Mouse (Mus musculus): ENCODE measurements at regions not wholly inside any gene's neighbourhood (a gene's known extent, or its start where the extent isn't known, plus 50 kb on each side); places are given as distances from the start of the nearest gene placed in this dataset.

DNA sequence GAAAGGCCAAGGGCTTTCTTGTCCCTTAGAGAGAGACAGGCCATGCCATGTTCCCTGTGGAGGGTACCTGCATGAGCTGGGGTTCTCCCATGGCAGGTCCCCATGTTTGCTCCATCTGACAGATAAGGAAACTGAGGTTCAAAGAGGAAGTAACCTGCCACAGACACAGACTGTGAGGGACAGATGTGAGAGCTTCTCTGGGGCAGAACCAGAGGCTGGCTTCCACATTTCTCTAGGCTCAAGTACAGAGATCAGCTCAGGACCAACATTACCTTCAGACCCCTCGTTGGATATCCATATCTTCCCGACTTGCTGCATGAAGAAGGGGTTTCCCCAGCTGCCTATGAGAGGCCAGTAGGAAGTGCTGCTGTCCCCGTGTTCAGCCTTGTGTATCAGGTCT, 91.6 kb upstream of the Id2 start:
- Histone ChIP-seq H3K4me3 (ENCODE audit: low read depth, low read length) (no peak overlapping the region), H3K27ac (ENCODE audit: low read depth, low read length) (no peak overlapping the region), H3K4me2 (ENCODE audit: low read depth, low read length, severe bottlenecking) (no peak overlapping the region), H3K4me1 (replicated peaks; ENCODE audit: control insufficient read depth, insufficient read depth, low read length) (no peaks in the 10 kb centered on the region), H3K36me3 (ENCODE audit: control insufficient read depth, insufficient read depth, low read length) (no peaks in the 10 kb centered on the region), H3K9me3 (ENCODE audit: control insufficient read depth, low read length) (no peaks in the 10 kb centered on the region), H3K9ac (ENCODE audit: low read length) (no peak overlapping the region), H3K27me3 (ENCODE audit: control insufficient read depth, insufficient read depth, low read length) (no peaks in the 10 kb centered on the region)
- no peak for DNase-seq (ENCODE audit: low spot score)
- no peak for ATAC-seq (replicated peaks; ENCODE audit: low FRiP score)
- 82% methylated on average over 3 of the region's 3 CpGs for WGBS

- Histone ChIP-seq H3K4me3 (ENCODE audit: low read depth, low read length) (no peak overlapping the region), H3K4me1 (replicated peaks; ENCODE audit: control insufficient read depth, insufficient read depth, low read length) (no peaks in the 10 kb centered on the region), H3K27me3 (ENCODE audit: control insufficient read depth, insufficient read depth, low read length) (no peaks in the 10 kb centered on the region), H3K36me3 (ENCODE audit: control insufficient read depth, insufficient read depth, low read length) (no peaks in the 10 kb centered on the region), H3K27ac (ENCODE audit: low read depth, low read length) (no peak overlapping the region), H3K9ac (ENCODE audit: low read length) (no peak overlapping the region), H3K4me2 (ENCODE audit: low read depth, low read length, severe bottlenecking) (no peak overlapping the region), H3K9me3 (ENCODE audit: control insufficient read depth, low read length) (no peaks in the 10 kb centered on the region)
- DNase-seq (ENCODE audit: low spot score) (no peak), ATAC-seq (replicated peaks; ENCODE audit: low FRiP score) (no peak)
- 64% methylated on average over 3 of the region's 3 CpGs for WGBS
Observed at GRCm38 (mm10) chr12:25187216-25187615, 90.3 kb upstream of the Id2 start.

- Histone ChIP-seq H3K9ac (ENCODE audit: low read length) (no peak overlapping the region), H3K9me3 (ENCODE audit: control insufficient read depth, low read length) (no peaks in the 10 kb centered on the region; the same call in 1 of the 2 replicates), H3K27me3 (ENCODE audit: control insufficient read depth, insufficient read depth, low read length) (no peaks in the 10 kb centered on the region), H3K36me3 (ENCODE audit: control insufficient read depth, insufficient read depth, low read length) (no peaks in the 10 kb centered on the region), H3K4me3 (ENCODE audit: low read depth, low read length) (no peak overlapping the region), H3K4me2 (ENCODE audit: low read depth, low read length, severe bottlenecking) (no peak overlapping the region), H3K4me1 (replicated peaks; ENCODE audit: control insufficient read depth, insufficient read depth, low read length) (no peaks in the 10 kb centered on the region), H3K27ac (ENCODE audit: low read depth, low read length) (no peak overlapping the region)
- no peak for ATAC-seq (replicated peaks; ENCODE audit: low FRiP score)
- no peak for DNase-seq (ENCODE audit: low spot score)
- WGBS = 91% methylated on average over 4 of the region's 4 CpGs
Observed at GRCm38 (mm10) chr12:25182680-25183079, 85.7 kb upstream of the Id2 start.

- Histone ChIP-seq H3K4me1 (replicated peaks; ENCODE audit: control insufficient read depth, insufficient read depth, low read length) (no peaks in the 10 kb centered on the region), H3K4me2 (ENCODE audit: low read depth, low read length, severe bottlenecking) (no peak overlapping the region), H3K36me3 (ENCODE audit: control insufficient read depth, insufficient read depth, low read length) (no peaks in the 10 kb centered on the region), H3K27me3 (ENCODE audit: control insufficient read depth, insufficient read depth, low read length) (no peaks in the 10 kb centered on the region), H3K27ac (ENCODE audit: low read depth, low read length) (no peak overlapping the region), H3K4me3 (ENCODE audit: low read depth, low read length) (no peak overlapping the region), H3K9me3 (ENCODE audit: control insufficient read depth, low read length) (no peaks in the 10 kb centered on the region; the same call in 1 of the 2 replicates), H3K9ac (ENCODE audit: low read length) (no peak overlapping the region)
- 88% methylated on average over 8 of the region's 8 CpGs for WGBS
- DNase-seq (ENCODE audit: low spot score) (no peak), ATAC-seq (replicated peaks; ENCODE audit: low FRiP score) (no peak)
Observed at GRCm38 (mm10) chr12:25181317-25181716, 84.4 kb upstream of the Id2 start.

GRCm38 (mm10) chr12:25180861-25181260, 83.9 kb upstream of the Id2 start:
- no peaks in the 10 kb centered on the region for H3K4me1 ChIP-seq (replicated peaks; ENCODE audit: control insufficient read depth, insufficient read depth, low read length)

GRCm38 (mm10) chr12:25180289-25180688, 83.3 kb upstream of the Id2 start:
- Histone ChIP-seq H3K27me3 (ENCODE audit: control insufficient read depth, insufficient read depth, low read length) (no peaks in the 10 kb centered on the region), H3K4me2 (ENCODE audit: low read depth, low read length, severe bottlenecking) (no peak overlapping the region), H3K9ac (ENCODE audit: low read length) (no peak overlapping the region), H3K4me1 (replicated peaks; ENCODE audit: control insufficient read depth, insufficient read depth, low read length) (no peaks in the 10 kb centered on the region), H3K4me3 (ENCODE audit: low read depth, low read length) (no peak overlapping the region), H3K36me3 (ENCODE audit: control insufficient read depth, insufficient read depth, low read length) (no peaks in the 10 kb centered on the region), H3K27ac (ENCODE audit: low read depth, low read length) (no peak overlapping the region), H3K9me3 (ENCODE audit: control insufficient read depth, low read length) (no peaks in the 10 kb centered on the region; the same call in 1 of the 2 replicates)
- ATAC-seq (replicated peaks; ENCODE audit: low FRiP score) = no peak
- no peak for DNase-seq (ENCODE audit: low spot score)
- 90% methylated on average over 3 of the region's 3 CpGs for WGBS

More at GRCm38 (mm10) chr12:25180861-25181260, 83.9 kb upstream of the Id2 start:
- ATAC-seq (replicated peaks; ENCODE audit: low FRiP score) (no peak), DNase-seq (ENCODE audit: low spot score) (no peak)
- no peaks in the 10 kb centered on the region for H3K36me3 ChIP-seq (ENCODE audit: control insufficient read depth, insufficient read depth, low read length)
- no peaks in the 10 kb centered on the region; the same call in 1 of the 2 replicates for H3K9me3 ChIP-seq (ENCODE audit: control insufficient read depth, low read length)
- H3K27me3 ChIP-seq (ENCODE audit: control insufficient read depth, insufficient read depth, low read length) = no peaks in the 10 kb centered on the region
- H3K4me3 ChIP-seq (ENCODE audit: low read depth, low read length) = no peak overlapping the region
- WGBS = 94% methylated on average over 1 of the region's 1 CpGs
- H3K9ac ChIP-seq (ENCODE audit: low read length) = no peak overlapping the region
- no peak overlapping the region for H3K4me2 ChIP-seq (ENCODE audit: low read depth, low read length, severe bottlenecking)
- H3K27ac ChIP-seq (ENCODE audit: low read depth, low read length) = no peak overlapping the region

DNA sequence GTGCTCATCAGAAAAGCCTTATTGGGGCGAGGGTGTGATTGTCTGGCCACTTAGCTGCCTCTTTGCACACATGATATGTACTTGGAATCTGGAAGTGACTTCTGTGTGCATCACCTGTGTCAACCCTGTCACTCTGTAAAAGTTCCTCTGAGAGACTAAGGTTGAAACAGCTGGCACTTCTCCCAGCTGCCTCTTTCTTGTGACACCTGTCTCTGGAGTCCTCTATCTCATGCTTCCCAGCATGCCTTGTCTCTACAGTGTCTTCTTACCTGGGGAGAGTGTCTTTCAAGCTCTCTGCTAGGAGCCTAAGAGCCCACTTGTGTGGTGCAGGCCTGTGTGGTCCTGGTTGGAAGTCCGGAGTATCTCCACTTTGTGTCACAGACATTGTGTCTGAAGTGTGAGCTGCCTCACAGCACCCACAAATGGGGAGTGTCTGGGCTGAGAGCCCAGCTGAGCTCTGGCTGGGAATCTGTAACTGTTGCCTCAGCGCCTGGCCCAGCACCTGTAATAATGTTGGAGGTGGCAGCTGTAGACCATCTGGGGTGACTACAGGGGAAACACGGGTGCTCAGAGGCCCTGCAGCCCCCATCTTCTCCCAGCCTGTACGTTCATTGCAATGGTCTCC, 81.7 kb upstream of the Id2 start:
- no peaks in the 10 kb centered on the region; the same call in 1 of the 2 replicates for H3K9me3 ChIP-seq (ENCODE audit: control insufficient read depth, low read length)
- 83% methylated on average over 5 of the region's 5 CpGs for WGBS

DNA sequence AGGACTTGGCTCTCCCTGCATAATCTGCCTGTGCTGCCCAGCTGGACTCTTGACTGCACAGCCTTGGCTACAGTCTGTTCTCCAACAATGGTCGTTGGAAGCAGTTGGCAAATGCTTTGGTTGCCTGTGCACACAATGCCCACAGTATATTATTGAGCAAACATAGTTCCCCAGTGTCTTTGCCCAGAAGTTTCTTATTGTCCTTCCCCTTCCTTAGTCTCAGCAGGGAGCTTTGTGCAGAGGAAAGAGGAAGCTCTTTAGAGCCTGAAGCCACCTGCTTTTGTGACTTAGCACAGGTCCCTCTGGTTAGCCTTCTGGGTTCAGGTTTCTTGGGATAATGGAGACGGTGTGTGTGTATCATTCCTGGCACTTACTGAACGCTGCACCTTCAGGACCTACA, 80.9 kb upstream of the Id2 start:
- WGBS = 77% methylated on average over 3 of the region's 3 CpGs
- Histone ChIP-seq H3K36me3 (ENCODE audit: control insufficient read depth, insufficient read depth, low read length) (no peaks in the 10 kb centered on the region), H3K9me3 (ENCODE audit: control insufficient read depth, low read length) (no peaks in the 10 kb centered on the region; the same call in 1 of the 2 replicates), H3K27ac (ENCODE audit: low read depth, low read length) (no peak overlapping the region), H3K4me3 (ENCODE audit: low read depth, low read length) (no peak overlapping the region), H3K9ac (ENCODE audit: low read length) (no peak overlapping the region), H3K4me2 (ENCODE audit: low read depth, low read length, severe bottlenecking) (no peak overlapping the region), H3K27me3 (ENCODE audit: control insufficient read depth, insufficient read depth, low read length) (no peaks in the 10 kb centered on the region), H3K4me1 (replicated peaks; ENCODE audit: control insufficient read depth, insufficient read depth, low read length) (no peaks in the 10 kb centered on the region)
- DNase-seq (ENCODE audit: low spot score) (no peak), ATAC-seq (replicated peaks; ENCODE audit: low FRiP score) (no peak)

More for the DNA sequence above, 81.7 kb upstream of the Id2 start:
- H3K4me1 ChIP-seq (replicated peaks; ENCODE audit: control insufficient read depth, insufficient read depth, low read length) = no peaks in the 10 kb centered on the region
- DNase-seq (ENCODE audit: low spot score) (no peak), ATAC-seq (replicated peaks; ENCODE audit: low FRiP score) (no peak)
- H3K27ac ChIP-seq (ENCODE audit: low read depth, low read length) = no peak overlapping the region
- no peaks in the 10 kb centered on the region for H3K36me3 ChIP-seq (ENCODE audit: control insufficient read depth, insufficient read depth, low read length)
- H3K4me3 ChIP-seq (ENCODE audit: low read depth, low read length) = no peak overlapping the region
- no peaks in the 10 kb centered on the region for H3K27me3 ChIP-seq (ENCODE audit: control insufficient read depth, insufficient read depth, low read length)
- no peak overlapping the region for H3K4me2 ChIP-seq (ENCODE audit: low read depth, low read length, severe bottlenecking)
- H3K9ac ChIP-seq (ENCODE audit: low read length) = no peak overlapping the region

- Histone ChIP-seq H3K9me3 (ENCODE audit: control insufficient read depth, low read length) (no peaks in the 10 kb centered on the region; the same call in 1 of the 2 replicates), H3K4me1 (replicated peaks; ENCODE audit: control insufficient read depth, insufficient read depth, low read length) (no peaks in the 10 kb centered on the region), H3K4me2 (ENCODE audit: low read depth, low read length, severe bottlenecking) (no peak overlapping the region), H3K36me3 (ENCODE audit: control insufficient read depth, insufficient read depth, low read length) (no peaks in the 10 kb centered on the region), H3K4me3 (ENCODE audit: low read depth, low read length) (no peak overlapping the region), H3K9ac (ENCODE audit: low read length) (no peak overlapping the region), H3K27me3 (ENCODE audit: control insufficient read depth, insufficient read depth, low read length) (no peaks in the 10 kb centered on the region), H3K27ac (ENCODE audit: low read depth, low read length) (no peak overlapping the region)
- 91% methylated on average over 3 of the region's 3 CpGs for WGBS
- ATAC-seq (replicated peaks; ENCODE audit: low FRiP score) (no peak), DNase-seq (ENCODE audit: low spot score) (no peak)
Observed at GRCm38 (mm10) chr12:25176565-25176964, 79.6 kb upstream of the Id2 start.
